Mouse (Mus musculus) lung, embryonic 14.5 days (tissue): Measurements from ENCODE around the gene Lrp1. TPM values are rescaled to one million over a fixed set of nuclear protein-coding genes. Genes with fewer than 3 reads are reported as not detected.

Source experiments
- ATAC-seq: fragments of 200-750 bp; cut with Nextera tagmentation; 2 replicates; pipeline ENCODE4 v1.8.0; 2017; ENCODE audit warnings: mild to moderate bottlenecking, moderate TSS enrichment, moderate library complexity; ENCODE audit not compliant: insufficient read depth
- DNase-seq: peaks from one replicate; pipeline ENCODE4 v3.0.0-alpha.2; 2015
- H3K27ac ChIP-seq: fragments of 300-500 bp; sonication (generic); 2 replicates; pipeline ENCODE4 v1.5.1; 2014; ENCODE audit warnings: low read depth, mild to moderate bottlenecking, moderate library complexity
- H3K27me3 ChIP-seq: fragments of 300-500 bp; sonication (generic); 2 replicates; pipeline ENCODE4 v1.6.1; 2014; ENCODE audit warnings: low read length, control low read depth; ENCODE audit not compliant: insufficient read depth
- H3K36me3 ChIP-seq: fragments of 300-500 bp; sonication (generic); 2 replicates; pipeline ENCODE4 v1.6.1; 2014; ENCODE audit warnings: control low read depth; ENCODE audit not compliant: insufficient read depth
- H3K4me1 ChIP-seq: fragments of 300-500 bp; sonication (generic); 2 replicates; pipeline ENCODE4 v1.6.1; 2014; ENCODE audit warnings: antibody characterized with exemption, control low read depth; ENCODE audit not compliant: insufficient read depth
- H3K4me2 ChIP-seq: fragments of 300-500 bp; sonication (generic); 2 replicates; pipeline ENCODE4 v1.6.1; 2014; ENCODE audit warnings: mild to moderate bottlenecking
- H3K4me3 ChIP-seq: fragments of 300-500 bp; sonication (generic); 2 replicates; pipeline ENCODE4 v1.5.1; 2014; ENCODE audit warnings: low read depth, low read length
- H3K9ac ChIP-seq: fragments of 300-500 bp; sonication (generic); 2 replicates; pipeline ENCODE4 v1.6.1; 2014
- H3K9me3 ChIP-seq: fragments of 300-500 bp; sonication (generic); 2 replicates; pipeline ENCODE4 v1.6.1; 2016; ENCODE audit warnings: low read depth, low read length, control low read depth
- CTCF ChIP-seq: IDR thresholded peaks from 2 replicates; pipeline ENCODE4 v1.5.1; 2016; ENCODE audit warnings: antibody characterized with exemption, low read depth
- WGBS: fragments of 180-500 bp; shearing (Covaris S2); extraction: QIAGEN DNeasy Blood & Tissue Kit; methylation state at CpG from one replicate; pipeline ENCODE4 v1.1.7; 2014; 5-methylcytosine and 5-hydroxymethylcytosine counted together
- polyA plus RNA-seq: library from polyadenylated mRNA; unstranded; fragments of >200 nt; fragmentation: Nextera tagmentation; extraction: Ambion mirVana; gene quantifications from 2 replicates; pipeline ENCODE4 v1.2.1, GENCODE M21; 2014

Gene Lrp1
- polyA plus RNA-seq, 1 experiment from 2014 or later, result 68.7 TPM

- Histone ChIP-seq H3K9ac (peak overlapping the region; percentile 41; the same call in 1 of the 2 replicates), H3K4me3 (peak overlapping the region; percentile 47), H3K4me1 (peaks cover 11% of the 10 kb centered on the region; the same call in 1 of the 2 replicates), H3K4me2 (peak overlapping the region; percentile 84), H3K27ac (no peak overlapping the region), H3K9me3 (no peaks in the 10 kb centered on the region), H3K27me3 (peaks cover 81% of the 10 kb centered on the region), H3K36me3 (0 out of 2 replicates have a peak, but pooled peaks cover 3% of the 10 kb centered on the region)
- DNase-seq (no peak), ATAC-seq (no peak)
- 7% methylated on average over 11 of the region's 11 CpGs for WGBS
- no peak for TF ChIP-seq CTCF
Measured at GRCm38 (mm10) chr10:127510895-127511617, 109.9 kb downstream of the Lrp1 start.

GRCm38 (mm10) chr10:127509837-127510701 is 110.9 kb downstream of the Lrp1 start:
- no peak for ATAC-seq
- DNase-seq, result no peak
- WGBS, result 16% methylated on average over 17 of the region's 17 CpGs
- peak overlapping the region; percentile 63 for H3K4me2 ChIP-seq
- H3K27me3 ChIP-seq, result peaks cover 71% of the 10 kb centered on the region
- no peak for TF ChIP-seq CTCF
- peaks cover 11% of the 10 kb centered on the region; the same call in 1 of the 2 replicates for H3K4me1 ChIP-seq
- H3K9ac ChIP-seq, result no peak overlapping the region
- H3K9me3 ChIP-seq, result no peaks in the 10 kb centered on the region
- H3K4me3 ChIP-seq, result peak overlapping the region; percentile 31
- H3K27ac ChIP-seq, result no peak overlapping the region
- 0 out of 2 replicates have a peak, but pooled peaks cover 7% of the 10 kb centered on the region for H3K36me3 ChIP-seq

- whole genome bisulfite sequencing, result under 1% methylated on average over 35 of the region's 35 CpGs
- TF ChIP-seq CTCF, result peak; percentile 94
- H3K4me1 ChIP-seq, result peaks cover 11% of the 10 kb centered on the region; the same call in 1 of the 2 replicates
- ATAC-seq (peak; percentile 32), DNase-seq (peak; percentile 95)
- H3K4me3 ChIP-seq, result peak overlapping the region; percentile 31
- H3K9ac ChIP-seq, result no peak overlapping the region
- 0 out of 2 replicates have a peak, but pooled peaks cover 7% of the 10 kb centered on the region for H3K36me3 ChIP-seq
- H3K27me3 ChIP-seq, result peaks cover 63% of the 10 kb centered on the region
- no peaks in the 10 kb centered on the region for H3K9me3 ChIP-seq
- H3K4me2 ChIP-seq, result peak overlapping the region; percentile 63
- no peak overlapping the region for H3K27ac ChIP-seq
Measured at GRCm38 (mm10) chr10:127509051-127509836, 111.7 kb downstream of the Lrp1 start.

GRCm38 (mm10) chr10:127508239-127508638 is 112.7 kb downstream of the Lrp1 start:
- peak; percentile 78 for TF ChIP-seq CTCF
- 3% methylated on average over 15 of the region's 15 CpGs for WGBS
- peak; percentile 85 for DNase-seq
- ATAC-seq, result 0 out of 2 replicates have a peak, but pooled peaks have one; percentile 1
- H3K36me3 ChIP-seq, result 0 out of 2 replicates have a peak, but pooled peaks cover 7% of the 10 kb centered on the region
- peak overlapping the region; percentile 63 for H3K4me2 ChIP-seq
- no peak overlapping the region for H3K27ac ChIP-seq
- H3K4me3 ChIP-seq, result no peak overlapping the region; the same call in 1 of the 2 replicates
- no peak overlapping the region for H3K9ac ChIP-seq
- H3K4me1 ChIP-seq, result peaks cover 6% of the 10 kb centered on the region; the same call in 1 of the 2 replicates
- no peaks in the 10 kb centered on the region for H3K9me3 ChIP-seq
- H3K27me3 ChIP-seq, result peaks cover 52% of the 10 kb centered on the region

GRCm38 (mm10) chr10:127500894-127501893 is 119.8 kb downstream of the Lrp1 start, which contains the start of gene Stac3:
Gene Stac3, plus strand, starts transcription at chr10:127501686.
- Histone ChIP-seq H3K4me2 (no peak within 1 kb of the TSS), H3K9me3 (no peaks in the 10 kb centered on the region), H3K36me3 (peaks cover 45% of the 10 kb centered on the region), H3K9ac (no peak within 1 kb of the TSS), H3K27ac (no peak within 1 kb of the TSS), H3K27me3 (no peaks in the 10 kb centered on the region), H3K4me3 (no peak within 1 kb of the TSS), H3K4me1 (no peaks in the 10 kb centered on the region)
- 55% methylated on average over 13 of the region's 13 CpGs for WGBS
- ATAC-seq, result no peak; the same call in 1 of the 2 replicates
- DNase-seq, result no peak
- TF ChIP-seq CTCF, result no peak
